Mouse (Mus musculus): ENCODE data around the gene Ephb4.

The Ephb4 gene

DNA sequence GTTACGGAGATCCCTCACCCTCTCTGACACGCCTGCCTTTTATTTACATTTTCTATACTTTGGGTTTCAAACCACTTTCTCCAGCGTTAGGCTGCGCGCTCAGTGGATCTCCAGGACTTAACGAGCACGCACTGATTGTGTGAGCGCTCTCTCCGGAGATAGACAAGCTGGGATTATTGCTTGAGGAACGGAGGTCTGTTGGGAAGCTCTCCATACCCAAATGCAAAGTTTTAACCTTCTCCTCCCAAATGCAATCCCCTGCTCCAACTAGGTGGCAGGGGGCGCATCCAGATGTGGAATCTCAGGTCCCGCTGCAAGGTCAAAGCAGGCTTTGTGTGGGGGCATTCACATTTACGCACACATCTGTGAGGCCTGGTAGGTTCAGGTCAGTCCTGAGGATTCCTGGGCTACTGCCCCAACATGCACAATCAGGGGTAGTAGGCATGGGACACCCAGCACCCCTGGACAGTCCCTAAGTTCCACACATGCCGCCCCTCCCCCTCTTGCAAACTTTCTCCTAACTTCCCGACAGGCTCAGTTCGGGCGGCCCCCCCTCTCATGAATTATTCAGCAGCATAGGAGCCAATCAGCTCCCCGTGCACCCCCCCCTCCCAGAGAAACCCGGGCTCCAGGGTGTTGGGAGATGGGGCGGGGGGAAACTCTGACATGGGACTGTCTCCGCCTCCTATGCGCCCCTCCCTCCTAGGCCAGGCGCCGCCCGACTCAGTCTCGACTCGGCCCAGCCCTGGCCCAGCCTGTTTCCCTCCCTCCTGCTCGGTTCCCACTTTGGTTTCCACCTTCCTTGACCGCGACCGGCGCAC lies at the start of gene Ephb4:
TSS of gene Ephb4 (plus strand) at position 726 of the 821 bp plus-strand sequence.
- WGBS, result 2% methylated on average over 31 of the region's 32 CpGs

DNA sequence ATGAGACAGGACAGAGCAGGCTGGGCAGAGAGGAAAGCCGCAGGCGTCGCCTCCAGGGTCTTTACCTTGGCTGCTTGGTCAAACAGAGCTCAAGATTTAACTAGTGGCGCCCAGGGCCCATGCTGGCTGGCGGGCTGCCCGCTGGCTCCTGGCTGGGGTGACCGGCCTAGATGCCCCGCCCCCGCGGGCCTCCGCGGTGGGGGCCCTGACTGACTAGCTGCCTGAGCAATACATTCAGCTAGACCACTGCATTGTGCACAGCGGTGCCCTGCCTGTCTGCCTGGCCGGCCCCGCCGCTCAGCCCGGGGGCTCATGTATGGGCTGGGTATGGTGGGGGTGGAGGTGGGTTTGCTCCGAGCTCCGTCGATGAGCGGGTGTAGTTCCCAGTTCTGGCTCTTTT lies 48.7 kb upstream of the Ephb4 start:
- WGBS, result 51% methylated on average over 21 of the region's 21 CpGs

DNA sequence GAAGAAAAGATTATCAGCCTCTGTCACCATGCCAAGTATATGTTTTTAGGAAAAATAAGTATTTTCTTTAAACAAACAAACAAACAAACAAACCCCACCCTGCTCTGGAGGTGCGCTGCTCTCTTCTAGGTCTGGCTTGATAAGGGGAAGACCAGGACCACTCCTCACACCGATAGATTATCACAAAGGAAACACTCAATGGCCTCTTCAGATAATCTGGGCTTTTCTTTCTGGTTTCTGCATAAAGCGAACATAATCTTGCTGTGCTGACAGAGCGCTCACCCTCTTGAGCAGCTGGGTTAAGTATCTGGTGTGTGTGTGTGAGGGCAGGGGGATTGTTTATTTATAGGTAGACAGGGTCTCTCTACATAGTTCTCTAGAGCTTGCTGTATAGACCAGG lies 46.3 kb upstream of the Ephb4 start:
- 84% methylated on average over 4 of the region's 4 CpGs for WGBS

DNA sequence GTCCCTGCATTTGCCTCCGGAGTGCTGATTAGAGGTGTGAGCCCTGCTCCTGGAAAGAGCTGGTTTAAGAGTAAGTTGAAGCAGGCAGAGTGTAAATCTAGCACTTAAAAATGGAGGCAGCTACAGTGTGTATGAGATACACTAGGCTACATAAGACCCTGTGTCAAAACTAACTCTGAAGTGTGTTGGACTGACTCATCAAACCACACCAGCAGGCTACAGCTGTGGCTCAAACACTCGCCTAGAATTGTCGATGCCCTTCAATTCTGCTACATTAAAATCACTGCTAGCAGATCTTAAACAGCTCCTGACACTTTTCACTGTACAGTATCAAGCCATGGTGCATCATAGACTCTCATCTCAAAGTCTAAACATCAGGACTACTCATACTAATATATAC lies 45.7 kb upstream of the Ephb4 start:
- WGBS, result 38% methylated on average over 3 of the region's 3 CpGs

DNA sequence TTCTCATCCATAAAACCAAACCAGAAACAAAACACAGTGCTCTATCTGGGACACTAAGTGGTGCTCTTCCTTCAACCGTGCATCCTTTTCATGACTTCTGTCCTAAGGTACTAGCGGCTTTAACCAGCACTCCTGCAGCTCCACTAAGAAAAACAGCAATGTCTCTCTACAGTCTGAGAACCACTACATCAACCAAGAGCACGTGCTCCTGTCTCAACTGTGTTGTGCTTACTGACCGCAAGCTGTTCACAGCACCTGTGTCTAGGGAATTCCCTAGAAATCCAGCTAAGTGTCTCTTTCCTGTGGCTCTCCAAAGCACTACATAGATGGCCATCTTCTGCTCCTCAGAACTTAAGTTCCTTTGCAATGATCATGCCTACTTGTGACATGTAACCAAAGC lies 45.1 kb upstream of the Ephb4 start:
- WGBS, result 31% methylated on average over 4 of the region's 4 CpGs

DNA sequence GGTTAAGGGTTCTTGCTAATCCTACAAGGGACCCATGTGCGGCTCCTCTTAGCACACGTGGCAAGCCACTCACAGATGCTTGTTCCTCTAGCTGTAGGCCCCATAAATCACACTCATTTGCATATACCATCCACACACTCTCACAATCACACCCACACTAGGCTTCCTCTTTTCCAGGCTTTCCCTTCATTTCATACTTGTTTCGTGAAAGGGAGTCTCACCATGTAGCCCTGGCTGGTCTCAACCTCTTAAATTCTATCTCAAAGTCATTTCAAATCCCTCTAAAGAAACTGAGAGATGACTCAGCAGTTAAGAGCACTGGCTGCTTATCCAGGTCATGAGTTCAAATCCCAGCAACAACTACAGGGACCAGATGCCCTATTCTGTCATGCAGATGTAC lies 44.1 kb upstream of the Ephb4 start:
- WGBS, result 27% methylated on average over 3 of the region's 3 CpGs

DNA sequence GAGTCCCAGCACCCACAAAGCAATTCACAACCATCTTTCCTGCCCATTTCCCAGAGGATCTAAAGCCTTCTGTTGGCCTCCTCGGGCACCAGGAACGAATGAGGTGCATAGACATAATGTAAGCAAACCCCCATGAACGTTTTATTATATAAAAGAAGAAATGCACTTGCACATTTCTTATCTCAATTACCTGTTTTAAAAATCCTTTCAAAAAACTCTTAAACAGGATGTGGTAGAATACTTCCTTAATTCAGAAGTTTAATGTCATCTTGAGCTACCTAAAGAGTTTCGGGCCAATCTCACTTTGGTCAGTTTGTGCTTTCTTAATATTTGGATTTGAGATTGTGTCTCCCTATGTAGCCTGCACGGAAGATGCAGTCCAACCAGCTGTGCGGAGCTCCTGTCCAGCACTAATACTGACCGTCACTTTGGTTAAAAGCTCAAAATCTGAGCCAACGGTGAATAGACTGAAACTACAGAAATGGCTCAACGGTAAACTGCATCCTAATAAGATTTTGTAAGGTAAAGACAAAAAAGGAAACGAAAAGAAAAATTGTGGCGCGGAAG lies 43.4 kb upstream of the Ephb4 start:
- WGBS, result 6% methylated on average over 12 of the region's 12 CpGs

DNA sequence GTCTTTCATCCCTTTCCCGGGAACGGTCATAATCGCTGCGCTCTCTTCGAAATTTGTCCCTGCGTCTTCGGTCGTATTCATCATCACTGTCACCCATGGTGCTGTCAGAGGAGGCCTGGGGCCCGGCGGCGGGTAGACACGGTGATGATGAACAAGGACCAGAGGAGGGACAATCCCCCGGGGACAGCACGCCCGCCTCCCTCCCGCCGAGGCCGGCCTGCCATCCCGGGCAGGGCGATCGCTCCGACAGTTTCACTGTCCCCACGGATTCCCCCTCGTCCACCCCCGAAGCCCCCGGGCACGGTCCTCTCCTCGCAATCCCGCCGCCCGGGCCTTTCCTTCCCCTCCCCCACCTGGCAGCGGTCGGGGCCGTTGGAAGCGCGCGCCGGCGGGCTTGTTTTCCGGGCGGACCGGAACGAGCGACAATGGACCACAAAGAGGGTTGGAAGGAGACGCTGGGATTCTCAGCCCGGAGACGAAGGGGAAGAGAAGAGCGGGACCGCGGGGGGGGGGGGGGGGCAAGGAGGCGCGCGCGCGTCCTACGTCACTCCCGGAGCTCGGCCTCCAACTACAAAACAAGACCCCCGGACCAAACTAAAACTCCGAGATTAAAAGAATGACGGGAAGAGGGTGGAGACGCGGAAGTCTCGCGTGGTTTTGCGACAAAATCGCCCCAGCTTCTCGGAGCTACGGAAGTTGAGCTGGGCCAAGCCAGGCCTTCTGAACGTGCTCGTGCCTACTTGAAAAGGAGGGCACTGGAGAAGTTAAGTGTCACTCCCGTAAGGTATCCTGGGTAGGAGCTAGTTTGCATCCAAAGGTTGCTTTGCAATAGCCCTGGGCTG lies 42.6 kb upstream of the Ephb4 start, which contains the start of gene Srrt:
TSS of gene Srrt (minus strand) at position 604 of the 842 bp plus-strand sequence.
- under 1% methylated on average over 67 of the region's 72 CpGs for WGBS

DNA sequence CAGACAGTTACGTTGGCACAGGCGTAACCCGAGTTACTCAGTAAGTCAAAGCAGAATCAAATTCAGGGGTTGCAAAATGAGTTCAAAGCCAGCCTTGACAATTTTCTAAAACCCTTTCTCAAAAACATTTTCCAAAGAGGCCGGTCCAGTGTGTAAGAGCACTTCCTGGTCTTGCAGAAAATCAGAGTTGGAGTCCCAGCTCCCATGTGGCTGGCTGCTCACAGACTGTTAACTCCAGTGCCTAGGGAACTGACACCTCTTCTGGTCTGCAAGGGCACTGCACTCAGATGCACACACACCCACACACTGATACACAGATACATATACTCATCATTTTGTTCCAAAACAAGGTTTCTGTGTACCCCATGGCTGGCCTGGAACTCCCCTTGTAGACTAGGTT lies 41.6 kb upstream of the Ephb4 start:
- 92% methylated on average over 4 of the region's 4 CpGs for WGBS

DNA sequence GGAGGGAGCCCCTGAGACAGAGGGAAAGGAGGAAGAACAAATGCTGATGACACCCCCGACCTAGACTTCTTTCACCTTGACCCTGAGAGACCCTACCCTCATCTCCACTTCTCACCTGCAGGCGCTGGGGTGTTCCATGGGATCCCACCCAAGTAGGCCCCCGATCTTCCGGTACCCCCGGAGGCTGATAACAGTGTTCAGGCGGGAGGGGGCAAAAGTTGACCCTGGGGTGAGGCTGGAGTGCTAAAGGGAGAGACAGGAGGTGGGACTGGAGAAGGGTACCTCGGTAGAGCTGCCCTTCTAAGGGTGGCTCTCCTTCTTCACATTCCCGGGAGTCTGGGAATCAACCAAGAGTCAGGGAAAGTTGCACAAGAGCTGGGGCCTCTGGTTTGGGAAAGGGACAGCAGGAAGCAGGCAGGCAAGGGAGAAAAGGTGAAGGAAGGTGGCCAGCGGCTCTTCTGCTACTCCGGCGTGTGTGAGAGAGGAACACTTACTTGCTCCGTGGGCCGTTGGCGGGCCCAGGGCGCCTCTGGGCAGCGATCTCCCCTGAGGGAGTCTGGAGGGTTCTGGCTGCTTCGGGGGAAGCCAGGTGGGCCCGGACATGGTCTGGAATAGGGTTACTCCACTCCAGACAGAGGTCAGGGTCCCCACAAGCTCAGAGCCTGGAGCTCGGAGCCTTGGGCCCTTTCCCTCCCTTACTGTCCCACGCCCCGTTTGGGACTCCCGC lies 36.3 kb upstream of the Ephb4 start:
- WGBS, result 19% methylated on average over 22 of the region's 22 CpGs

DNA sequence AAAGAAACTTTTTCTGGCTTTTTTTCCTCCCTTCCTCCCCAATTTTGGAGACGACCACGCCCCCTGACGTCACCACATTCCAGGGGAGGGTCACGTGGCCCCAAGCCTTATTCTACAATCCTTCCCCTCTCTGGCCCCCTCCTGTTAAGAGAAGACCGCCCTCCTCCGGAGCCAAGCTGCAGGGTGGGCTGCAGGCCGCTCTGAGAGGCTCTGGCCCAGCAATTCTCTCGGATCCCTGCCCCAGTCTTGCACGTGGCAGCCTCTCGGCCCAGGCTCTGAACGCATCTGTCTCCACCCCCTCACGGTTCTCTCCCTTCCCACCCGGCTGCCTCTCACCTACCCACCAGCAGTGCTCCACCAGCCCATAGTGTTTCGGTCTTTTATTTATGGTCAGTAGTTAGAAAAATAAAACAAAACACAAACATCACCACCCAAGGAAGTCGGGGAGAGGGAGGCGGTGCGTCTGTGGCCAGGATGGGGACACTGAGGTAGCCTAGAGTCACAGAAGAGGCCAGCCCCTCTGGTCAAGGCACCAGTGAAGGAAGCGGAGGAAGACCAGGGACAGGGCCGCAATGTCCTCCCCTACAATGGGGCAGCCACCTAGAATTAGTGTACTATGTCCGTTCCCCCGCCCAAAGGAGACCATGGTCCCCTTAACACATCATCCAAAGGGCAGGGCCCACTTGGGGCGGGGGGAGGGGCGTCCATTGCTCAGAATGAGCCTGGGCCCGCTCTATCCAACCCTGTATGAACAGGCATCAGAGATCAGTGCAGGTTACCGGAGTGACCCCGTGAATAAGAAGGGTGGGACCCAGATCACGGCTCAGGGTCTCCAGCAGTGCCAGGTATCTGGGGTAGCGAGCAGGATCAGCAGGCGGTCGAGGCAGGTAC lies 35.5 kb upstream of the Ephb4 start, which contains the start of gene Trip6:
TSS of gene Trip6 (minus strand) at position 212 of the 891 bp plus-strand sequence.
- 35% methylated on average over 30 of the region's 30 CpGs for WGBS

DNA sequence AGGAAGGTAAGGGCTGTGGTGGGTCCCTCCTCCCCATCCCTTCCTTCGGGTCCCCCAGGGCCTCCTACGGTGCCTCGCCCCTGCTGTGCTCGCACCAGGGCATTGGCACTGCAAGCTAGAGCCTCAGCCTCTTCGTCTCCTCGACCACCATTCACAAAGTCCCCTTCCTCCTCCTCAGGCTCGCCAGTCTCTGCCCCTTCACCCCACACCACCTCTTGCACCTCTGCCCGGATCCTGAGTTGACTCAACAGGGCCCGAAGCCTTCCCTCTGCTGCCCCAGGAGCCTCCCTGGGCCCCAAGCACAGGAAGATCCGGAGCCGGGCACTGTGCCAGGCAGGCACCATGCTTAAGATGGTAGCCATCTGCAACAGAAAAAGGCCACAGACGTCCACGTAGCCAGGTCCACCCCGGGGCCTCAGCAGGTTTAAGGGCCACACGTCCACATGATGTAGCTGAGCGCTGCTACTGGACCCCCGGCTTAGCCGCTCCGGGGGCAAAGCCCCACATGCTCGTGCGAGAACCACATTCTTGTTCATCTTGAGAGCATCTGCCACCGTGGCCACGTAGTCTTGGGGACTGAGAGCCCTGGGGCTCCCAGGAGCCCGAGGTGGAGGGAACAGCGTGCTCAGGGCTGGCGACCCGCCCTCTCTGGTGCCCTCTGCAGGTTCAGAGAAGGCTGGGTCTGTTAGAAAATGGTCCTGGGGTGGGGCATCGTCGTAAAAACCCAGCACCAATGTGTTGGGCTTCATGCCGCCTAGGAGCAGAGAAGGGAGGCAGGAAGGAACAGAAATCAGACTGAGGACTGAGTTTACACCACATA lies 34.6 kb upstream of the Ephb4 start:
- 64% methylated on average over 30 of the region's 30 CpGs for WGBS

DNA sequence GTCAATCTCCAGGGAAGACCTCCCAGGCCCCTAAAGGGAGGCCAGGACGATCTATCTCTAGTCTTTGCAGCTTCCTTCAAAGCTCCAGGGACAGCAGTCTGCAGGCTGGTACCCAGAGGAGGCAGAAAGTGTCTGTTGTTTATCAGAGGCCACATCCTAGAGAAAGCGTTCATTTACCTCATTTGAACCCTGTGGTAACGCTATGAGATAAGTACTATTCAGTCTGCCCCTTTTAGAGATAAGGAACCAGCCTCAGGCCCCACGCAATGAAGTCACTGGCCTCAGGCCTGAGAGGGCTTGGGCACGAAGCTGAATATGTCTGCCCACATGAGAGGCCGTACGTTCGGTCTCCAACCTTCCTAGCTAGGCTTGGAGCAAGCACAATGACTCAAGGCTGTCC lies 32.5 kb upstream of the Ephb4 start:
- WGBS, result 92% methylated on average over 8 of the region's 8 CpGs

DNA sequence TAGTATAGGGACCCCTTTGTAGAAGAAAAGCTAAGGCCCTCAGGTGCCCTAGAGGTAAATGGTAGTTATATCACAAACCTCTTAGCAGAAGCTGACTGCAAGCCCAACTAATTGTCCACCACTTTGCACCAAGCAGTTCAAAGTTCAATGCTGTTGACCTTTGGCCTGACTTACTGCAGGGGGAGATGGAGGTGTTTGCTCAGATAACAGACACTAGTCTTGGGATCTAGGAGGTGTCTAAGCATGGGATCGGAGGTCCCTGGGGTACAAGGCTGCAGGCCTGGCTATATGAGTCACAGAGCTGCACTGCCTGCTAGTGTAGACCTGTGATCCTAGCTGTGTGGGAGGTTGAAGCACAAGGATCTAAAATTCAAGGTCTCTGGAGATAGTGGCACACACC lies 31.3 kb upstream of the Ephb4 start:
- WGBS, result 100% methylated on average over 1 of the region's 1 CpGs

DNA sequence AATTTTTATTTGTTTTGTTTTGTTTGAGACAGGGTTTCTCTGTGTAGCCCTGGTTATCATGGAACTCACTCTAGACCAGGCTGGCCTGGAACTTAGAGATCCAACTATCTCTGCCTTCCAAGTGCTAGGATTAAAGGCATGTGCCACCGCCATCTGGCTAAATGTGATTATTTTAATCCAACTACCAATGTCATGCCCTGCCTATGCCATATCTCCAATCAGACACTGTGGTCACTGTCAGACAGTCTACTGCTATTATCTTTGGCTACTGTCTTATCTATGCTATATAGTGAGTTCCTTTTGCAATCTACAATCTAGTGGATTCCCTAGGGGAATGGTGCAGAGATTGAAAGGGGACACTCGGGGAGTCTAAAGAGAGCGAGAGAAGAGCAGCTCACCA lies 28.9 kb upstream of the Ephb4 start:
- WGBS, result 96% methylated on average over 3 of the region's 3 CpGs

DNA sequence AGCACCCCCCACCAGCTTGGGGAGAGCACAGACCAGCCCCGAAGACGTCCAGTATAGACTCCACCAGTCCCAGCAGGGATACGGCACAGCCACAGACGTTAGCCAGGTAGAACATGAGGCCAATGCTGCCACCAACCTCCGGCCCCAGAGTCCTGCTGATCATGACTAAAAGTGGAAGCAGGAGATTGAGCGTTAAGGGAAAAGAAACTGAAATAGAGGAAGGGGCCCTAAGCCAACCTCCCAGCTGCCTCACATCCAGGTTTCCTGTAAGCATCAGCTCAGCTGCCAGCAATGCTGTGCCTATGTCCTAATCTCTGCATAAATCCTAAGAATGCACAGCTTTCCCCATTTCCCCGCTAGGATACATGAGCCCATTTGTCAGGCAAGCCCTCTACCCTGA lies 19.0 kb upstream of the Ephb4 start:
- WGBS, result 87% methylated on average over 7 of the region's 7 CpGs

DNA sequence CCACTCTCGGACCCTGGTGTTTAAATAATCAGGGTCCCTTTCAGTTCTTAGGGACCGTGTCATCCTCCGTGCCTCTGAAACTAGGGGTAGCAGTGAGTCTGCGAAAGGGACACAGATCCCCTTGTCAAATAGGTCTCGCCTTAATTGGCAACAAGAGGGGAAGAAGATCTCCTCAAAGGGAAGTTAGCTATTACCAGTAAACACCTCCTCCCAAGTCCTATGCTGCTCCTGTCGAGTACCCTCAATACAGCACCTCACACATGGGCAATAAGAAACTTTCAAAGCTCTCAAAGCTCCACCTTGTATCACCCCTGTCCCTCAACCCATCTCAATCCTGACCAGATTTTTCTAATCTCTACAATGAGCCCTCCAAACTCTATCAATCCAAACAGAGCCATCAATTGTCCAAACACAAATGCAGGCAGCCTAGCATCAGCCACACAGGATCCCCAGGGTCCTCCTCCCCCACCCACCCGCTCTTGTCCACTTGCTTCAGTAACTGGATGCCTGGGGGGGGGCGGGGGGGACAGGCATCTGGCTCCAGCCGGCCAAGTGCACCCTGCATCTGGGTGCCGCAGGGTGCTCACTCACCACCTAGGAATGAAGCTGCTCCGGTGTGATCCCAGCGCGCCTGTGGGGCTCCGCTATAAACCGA lies 16.9 kb upstream of the Ephb4 start:
- 17% methylated on average over 15 of the region's 15 CpGs for WGBS

DNA sequence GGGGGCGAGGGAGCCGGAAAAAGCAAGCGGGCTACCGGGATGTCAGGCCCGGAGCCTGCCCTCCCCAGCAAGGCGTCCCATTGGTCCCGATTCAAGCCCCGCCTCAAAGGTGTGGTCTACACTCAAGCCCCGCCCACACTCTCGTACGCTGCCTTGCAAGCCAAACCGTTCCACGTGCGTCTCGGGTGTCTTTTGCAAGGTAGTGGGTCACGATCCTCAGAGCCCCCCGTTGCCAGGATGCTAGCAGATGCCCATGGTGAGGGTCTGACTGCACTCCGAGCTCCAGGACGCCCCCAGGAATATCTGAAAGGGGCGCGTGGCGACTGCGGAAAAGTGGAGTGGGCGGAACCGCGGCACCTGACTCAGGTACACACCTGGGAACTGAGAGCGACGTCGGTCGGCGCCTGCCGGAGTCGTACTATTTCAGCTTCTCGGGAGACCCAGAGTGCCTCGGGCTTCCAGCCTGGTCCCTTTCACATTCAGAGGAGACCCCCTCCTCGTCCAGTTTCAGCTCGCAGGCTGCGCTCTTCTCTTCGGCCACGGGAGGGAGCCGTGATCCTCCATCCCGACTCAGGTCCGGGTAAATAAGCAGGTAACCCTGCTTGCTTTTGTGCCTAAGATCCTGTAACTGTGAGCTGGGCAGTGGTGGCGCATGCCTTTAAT lies 16.3 kb upstream of the Ephb4 start, which contains the start of gene Slc12a9:
TSS of gene Slc12a9 (minus strand) at position 86 of the 663 bp plus-strand sequence.
- WGBS, result 1% methylated on average over 44 of the region's 44 CpGs

DNA sequence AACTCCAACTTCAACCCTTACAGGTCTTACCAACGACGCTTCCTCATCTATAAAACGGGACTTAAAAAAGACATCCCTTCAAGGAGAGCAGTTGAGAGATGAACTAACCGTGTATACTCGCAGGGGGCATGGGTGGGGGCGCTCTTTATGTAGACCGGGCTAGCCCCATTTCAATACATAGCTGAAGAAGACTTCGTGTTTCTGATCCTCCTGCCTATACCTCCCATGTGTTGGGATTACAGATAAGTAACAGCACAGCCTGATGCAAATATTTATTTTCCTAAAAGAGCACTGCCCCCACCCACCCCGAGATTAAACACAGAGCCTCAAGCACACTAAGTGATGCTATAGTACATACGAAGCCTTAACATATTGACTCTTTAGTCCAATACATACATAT lies 15.6 kb upstream of the Ephb4 start:
- WGBS, result 45% methylated on average over 10 of the region's 10 CpGs
